Comparison of ENCODE assay signal across 12 mouse cellular contexts in genomic region chr14:58812585-58812984, GRCm38 (mm10).
DNase-seq lines count a peak whose midpoint lies in the region; ATAC-seq and TF ChIP-seq lines count a peak whose summit lies in the region.
"Had no signal": no experiment of that assay in that cellular context is flagged by ENCODE, and none has a peak within 500 bp of the region (broad histone marks: within the 10 kb centered on the region; RNA-seq: fewer than 3 reads in every experiment).

No protein-coding gene starts in this region.

- H3K4me1 ChIP-seq in midbrain, embryonic 13.5 days (replicated peaks): no peaks in the 10 kb centered on the region
- no peaks in the 10 kb centered on the region for H3K4me1 ChIP-seq in hindbrain, embryonic 11.5 days (replicated peaks; ENCODE audit: control insufficient read depth, insufficient read depth, low read length)
- 0 out of 2 replicates have a peak, but pooled peaks cover 4% of the 10 kb centered on the region for H3K4me1 ChIP-seq in forebrain, postnatal 0 days (ENCODE audit: insufficient read depth)
- H3K4me1 ChIP-seq: hindbrain, embryonic 15.5 days; megakaryocyte, embryonic 14.5 days had no signal

- H3K27me3 ChIP-seq in midbrain, embryonic 13.5 days: no peaks in the 10 kb centered on the region
- no peaks in the 10 kb centered on the region for H3K27me3 ChIP-seq in hindbrain, embryonic 11.5 days (ENCODE audit: control insufficient read depth, insufficient read depth, low read length)
- H3K27me3 ChIP-seq in forebrain, postnatal 0 days (ENCODE audit: insufficient read depth, low read length): no peaks in the 10 kb centered on the region
- H3K27me3 ChIP-seq: hindbrain, embryonic 15.5 days; megakaryocyte, embryonic 14.5 days had no signal

- H3K4me2 ChIP-seq in midbrain, embryonic 13.5 days (replicated peaks): no peak overlapping the region
- H3K4me2 ChIP-seq in hindbrain, embryonic 11.5 days (replicated peaks; ENCODE audit: low read depth, low read length): no peak overlapping the region
- no peak overlapping the region for H3K4me2 ChIP-seq in forebrain, postnatal 0 days (ENCODE audit: low read depth)
- H3K4me2 ChIP-seq: hindbrain, embryonic 15.5 days had no signal

- no peaks in the 10 kb centered on the region for H3K36me3 ChIP-seq in midbrain, embryonic 13.5 days
- H3K36me3 ChIP-seq in hindbrain, embryonic 11.5 days (ENCODE audit: control insufficient read depth, insufficient read depth, low read length): no peaks in the 10 kb centered on the region
- no peaks in the 10 kb centered on the region for H3K36me3 ChIP-seq in forebrain, postnatal 0 days (ENCODE audit: insufficient read depth)
- H3K36me3 ChIP-seq: hindbrain, embryonic 15.5 days; limb, embryonic 10.5 days had no signal

- no peak overlapping the region for H3K4me3 ChIP-seq in midbrain, embryonic 13.5 days (replicated peaks)
- no peak overlapping the region for H3K4me3 ChIP-seq in hindbrain, embryonic 11.5 days (ENCODE audit: low read depth, low read length)
- no peak overlapping the region for H3K4me3 ChIP-seq in forebrain, postnatal 0 days (ENCODE audit: low read depth, low read length)
- H3K4me3 ChIP-seq: hindbrain, embryonic 15.5 days; limb, embryonic 10.5 days; megakaryocyte, embryonic 14.5 days had no signal

- WGBS in midbrain, embryonic 13.5 days: 83% methylated on average over 5 of the region's 5 CpGs
- 75% methylated on average over 5 of the region's 5 CpGs for WGBS in hindbrain, embryonic 11.5 days
- 89% methylated on average over 5 of the region's 5 CpGs for WGBS in forebrain, postnatal 0 days

- ATAC-seq in midbrain, embryonic 13.5 days: no peak
- ATAC-seq in activated CD4-positive, CD25-positive, alpha-beta regulatory T cell, adult 4 months: no peak
- no peak for ATAC-seq in hindbrain, embryonic 11.5 days (ENCODE audit: low FRiP score)
- no peak for ATAC-seq in forebrain, postnatal 0 days

- TF ChIP-seq CTCF in forebrain, postnatal 0 days (IDR thresholded peaks at IDR 0.05; ENCODE audit: low read depth): no peak

- H3K9ac ChIP-seq in midbrain, embryonic 13.5 days (replicated peaks): no peak overlapping the region
- H3K9ac ChIP-seq in hindbrain, embryonic 11.5 days (ENCODE audit: low read depth, low read length): no peak overlapping the region
- H3K9ac ChIP-seq in forebrain, postnatal 0 days: no peak overlapping the region
- H3K9ac ChIP-seq: hindbrain, embryonic 15.5 days had no signal

- H3K27ac ChIP-seq in midbrain, embryonic 13.5 days: no peak overlapping the region
- H3K27ac ChIP-seq in hindbrain, embryonic 11.5 days (ENCODE audit: low read depth, low read length): no peak overlapping the region
- H3K27ac ChIP-seq in forebrain, postnatal 0 days (ENCODE audit: low read depth, low read length): no peak overlapping the region
- H3K27ac ChIP-seq: hindbrain, embryonic 15.5 days; limb, embryonic 10.5 days had no signal

- DNase-seq in R1 (ENCODE audit: low read depth, low spot score): peak; percentile 10
- DNase-seq in embryo, embryonic 10.5 days (ENCODE audit: low spot score): peak; percentile 18
- peak; percentile 34 to 38 for DNase-seq in heart, postnatal 36 days
- DNase-seq in kidney, postnatal 4 days: peak; percentile 20 to 51
- DNase-seq in hindbrain, embryonic 11.5 days (ENCODE audit: low spot score): no peak
- no peak for DNase-seq in forebrain, postnatal 0 days
- DNase-seq: adrenal gland, postnatal 10 days had no signal

- intact Hi-C loops in heart, postnatal 36 days (cut with DNase I): loop anchor here (10.0 kb wide), 1 partner anchor 1068 kb away; the partner anchor contains the start of gene Gm49361

- no peaks in the 10 kb centered on the region for H3K9me3 ChIP-seq in midbrain, embryonic 13.5 days
- H3K9me3 ChIP-seq in hindbrain, embryonic 11.5 days (ENCODE audit: control insufficient read depth, low read length): no peaks in the 10 kb centered on the region
- H3K9me3 ChIP-seq in forebrain, postnatal 0 days (ENCODE audit: low read length): no peaks in the 10 kb centered on the region
- H3K9me3 ChIP-seq: hindbrain, embryonic 15.5 days; limb, embryonic 10.5 days had no signal

Comparison
In these comparisons a context has a peak if more than half of its experiments do, and no peak if none do; other contexts are left out.
1. DNase-seq: peak in R1 (single experiment), embryo, embryonic 10.5 days (single experiment), heart, postnatal 36 days (2 of 2) and kidney, postnatal 4 days (2 of 2); none in hindbrain, embryonic 11.5 days (single experiment) and forebrain, postnatal 0 days (single experiment).